Mouse (Mus musculus) CD4-positive helper T cell, adult 2 months (primary cell): ENCODE data around the gene Cd160.

Experiments used
- DNase-seq: peaks from one replicate; pipeline ENCODE4 v3.0.0-alpha.2; 2012; ENCODE audit warnings: low read depth, missing footprints, low spot score

Cd160 gene

GRCm38 (mm10) chr3:96829856-96830255, 705 bp upstream of the Cd160 start:
- DNase-seq = no peak

GRCm38 (mm10) chr3:96828308-96828864, 765 bp downstream of the Cd160 start:
- DNase-seq = no peak

GRCm38 (mm10) chr3:96825261-96825660, 3.9 kb downstream of the Cd160 start:
- DNase-seq = no peak

- DNase-seq = no peak
Measured at GRCm38 (mm10) chr3:96824614-96825013, 4.5 kb downstream of the Cd160 start.

- no peak for DNase-seq
Measured at GRCm38 (mm10) chr3:96823701-96824100, 5.5 kb downstream of the Cd160 start.

- DNase-seq = no peak
Measured at GRCm38 (mm10) chr3:96821581-96821980, 7.6 kb downstream of the Cd160 start.

- no peak for DNase-seq
Measured at GRCm38 (mm10) chr3:96820116-96820915, 8.8 kb downstream of the Cd160 start.

- DNase-seq = peak; percentile 52
Measured at GRCm38 (mm10) chr3:96814342-96814741, 14.8 kb downstream of the Cd160 start.

GRCm38 (mm10) chr3:96813591-96814244, 15.4 kb downstream of the Cd160 start:
- peak; percentile 22 for DNase-seq

GRCm38 (mm10) chr3:96813106-96813505, 16.0 kb downstream of the Cd160 start:
- peak; percentile 67 for DNase-seq

- peak; percentile 84 for DNase-seq
Measured at GRCm38 (mm10) chr3:96812395-96813091, 16.6 kb downstream of the Cd160 start.

- DNase-seq = no peak
Measured at GRCm38 (mm10) chr3:96811232-96811631, 17.9 kb downstream of the Cd160 start.

GRCm38 (mm10) chr3:96808651-96809050, 20.5 kb downstream of the Cd160 start:
- no peak for DNase-seq

GRCm38 (mm10) chr3:96808136-96808535, 21.0 kb downstream of the Cd160 start:
- DNase-seq = no peak

GRCm38 (mm10) chr3:96802214-96802613, 26.9 kb downstream of the Cd160 start:
- no peak for DNase-seq

GRCm38 (mm10) chr3:96800254-96800653, 28.9 kb downstream of the Cd160 start:
- DNase-seq = no peak

GRCm38 (mm10) chr3:96788506-96788905, 40.6 kb downstream of the Cd160 start:
- DNase-seq = no peak

- no peak for DNase-seq
Measured at GRCm38 (mm10) chr3:96787784-96788183, 41.4 kb downstream of the Cd160 start.

- DNase-seq = no peak
Measured at GRCm38 (mm10) chr3:96782236-96782635, 46.9 kb downstream of the Cd160 start.

GRCm38 (mm10) chr3:96777120-96777519, 52.0 kb downstream of the Cd160 start:
- no peak for DNase-seq

GRCm38 (mm10) chr3:96772949-96773348, 56.2 kb downstream of the Cd160 start:
- no peak for DNase-seq

- DNase-seq = no peak
Measured at GRCm38 (mm10) chr3:96769971-96770370, 59.2 kb downstream of the Cd160 start.
